Mouse (Mus musculus) cerebellum, adult 2 months (tissue): ENCODE results near the gene Zbed6.

Source experiments
- CTCF ChIP-seq: fragments of 200-500 bp; IDR thresholded peaks from 2 replicates; pipeline ENCODE4 v1.5.1; 2011; ENCODE audit warnings: low read depth, mild to moderate bottlenecking, control low read depth, low read length, moderate library complexity, borderline replicate concordance; ENCODE audit not compliant: insufficient read depth
- POLR2A ChIP-seq: fragments of 200-500 bp; IDR thresholded peaks from 2 replicates; pipeline ENCODE4 v1.6.1; 2011; ENCODE audit warnings: low read length, control low read depth, borderline replicate concordance; ENCODE audit not compliant: insufficient read depth

DNA sequence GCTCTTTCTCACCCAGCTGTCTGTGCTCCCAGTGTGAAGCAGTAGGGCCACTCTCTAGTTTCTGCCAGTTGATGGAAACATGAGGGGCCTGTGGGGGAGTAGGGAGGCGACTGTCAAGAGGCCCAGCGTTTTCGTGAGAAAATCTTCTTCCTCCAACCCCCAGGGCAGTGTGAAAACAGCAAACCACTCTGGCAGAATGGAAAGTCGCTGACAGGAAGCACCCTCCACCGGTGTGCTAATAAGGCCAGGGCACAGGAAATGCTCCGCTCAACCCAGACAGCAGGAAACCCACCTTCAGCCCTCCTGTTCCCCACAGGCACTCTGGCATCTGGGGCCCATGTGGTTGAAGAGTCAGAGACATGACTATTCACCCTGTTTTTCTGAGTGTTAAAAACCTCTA lies 29.2 kb upstream of the Zbed6 start, which contains the start of gene Lax1:
- TF ChIP-seq CTCF (no peak), POLR2A (no peak)
